ENCODE assay signal across 21 mouse cellular contexts in the genomic region with DNA sequence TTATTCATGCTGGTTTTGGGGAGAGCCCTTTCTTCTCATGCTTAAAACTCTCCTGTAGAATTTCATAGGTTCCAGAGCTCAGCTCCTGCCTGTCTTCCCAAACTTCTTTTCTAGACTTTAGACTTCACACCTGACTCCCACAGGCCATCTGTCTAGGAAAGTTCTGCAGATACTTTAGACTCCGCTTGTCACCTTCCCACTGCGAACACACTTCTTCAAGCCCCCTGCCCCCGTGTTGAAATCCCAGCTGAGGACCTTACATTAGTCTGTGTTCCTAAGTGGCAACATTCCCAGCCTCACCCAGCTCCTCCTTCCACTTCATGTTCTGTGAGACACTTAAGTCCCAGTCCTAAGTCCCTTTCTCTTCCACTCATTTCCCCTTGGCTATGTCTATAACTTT.
A peak's percentile ranks its signal among the peaks of the same experiment; 100 is the strongest.
DNase-seq lines count a peak whose midpoint lies in the region; ATAC-seq and TF ChIP-seq lines count a peak whose summit lies in the region.
"Had no signal": no experiment of that assay in that cellular context is flagged by ENCODE, and none has a peak within 500 bp of the region (broad histone marks: within the 10 kb centered on the region; RNA-seq: fewer than 3 reads in every experiment).

No protein-coding gene starts in this region.

- TF ChIP-seq CTCF in lung, postnatal 0 days (IDR thresholded peaks at IDR 0.05): no peak
- TF ChIP-seq CTCF in lung, adult 2 months (IDR thresholded peaks at IDR 0.05; ENCODE audit: insufficient read depth, low read length): no peak
- TF ChIP-seq CTCF in left cerebral cortex, adult 2 months (IDR thresholded peaks at IDR 0.05): no peak

- no peak overlapping the region for H3K4me2 ChIP-seq in lung, postnatal 0 days (replicated peaks; ENCODE audit: low read depth, low read length)
- H3K4me2 ChIP-seq: embryonic facial prominence, embryonic 12.5 days; heart, embryonic 12.5 days; liver, embryonic 13.5 days; lung, embryonic 14.5 days had no signal

- ATAC-seq in lung, postnatal 0 days: no peak
- ATAC-seq in frontal cortex, adult (ENCODE audit: low TSS enrichment): peak; percentile 84
- ATAC-seq: forebrain, postnatal 0 days; hindbrain, postnatal 0 days; intestine, postnatal 0 days had no signal

- no peaks in the 10 kb centered on the region for H3K27me3 ChIP-seq in lung, postnatal 0 days (replicated peaks; ENCODE audit: insufficient read depth, low read length)
- H3K27me3 ChIP-seq in limb, embryonic 10.5 days (ENCODE audit: low read depth, poor library complexity, severe bottlenecking): no peaks in the 10 kb centered on the region
- H3K27me3 ChIP-seq: embryonic facial prominence, embryonic 12.5 days; heart, embryonic 12.5 days; liver, embryonic 13.5 days had no signal

- H3K9ac ChIP-seq in lung, postnatal 0 days (replicated peaks; ENCODE audit: low read depth): no peak overlapping the region
- H3K9ac ChIP-seq: embryonic facial prominence, embryonic 12.5 days; forebrain, postnatal 0 days; heart, embryonic 12.5 days; liver, embryonic 13.5 days; lung, embryonic 14.5 days had no signal

- no peak overlapping the region for H3K4me3 ChIP-seq in lung, postnatal 0 days (ENCODE audit: low read depth, low read length)
- no peak overlapping the region for H3K4me3 ChIP-seq in lung, adult 2 months (replicated peaks; ENCODE audit: extremely low read depth, low read depth, low read length)
- no peak overlapping the region for H3K4me3 ChIP-seq in left cerebral cortex, adult 2 months
- no peak overlapping the region for H3K4me3 ChIP-seq in limb, embryonic 10.5 days
- H3K4me3 ChIP-seq: embryonic facial prominence, embryonic 12.5 days; heart, embryonic 12.5 days; layer of hippocampus, adult 2 months; liver, embryonic 13.5 days had no signal

- no peak for TF ChIP-seq EP300 in lung, postnatal 0 days (IDR thresholded peaks at IDR 0.05)

- H3K9me3 ChIP-seq in lung, postnatal 0 days (ENCODE audit: low read length): no peaks in the 10 kb centered on the region
- no peaks in the 10 kb centered on the region for H3K9me3 ChIP-seq in limb, embryonic 10.5 days (replicated peaks)
- H3K9me3 ChIP-seq: embryonic facial prominence, embryonic 12.5 days; heart, embryonic 12.5 days; liver, embryonic 13.5 days had no signal

- DNase-seq in lung, postnatal 0 days (ENCODE audit: low spot score): peak; percentile 47
- DNase-seq in lung, adult 2 months: no peak
- peak; percentile 44 to 61 for DNase-seq in left cerebral cortex, adult 2 months (ENCODE audit: extremely low spot score in 1 of 2, low spot score in 2 of 2)
- DNase-seq in right cerebral cortex, postnatal 25 days: peak; percentile 66
- no peak for DNase-seq in ovary, postnatal 14 days (ENCODE audit: low spot score)
- DNase-seq in limb, embryonic 10.5 days (ENCODE audit: low spot score): no peak
- DNase-seq: adrenal gland, postnatal 36 days; cerebellum, adult 11 months; cerebellum, postnatal 10 days; forebrain, postnatal 0 days; heart, adult 18-20 months; heart, postnatal 10 days; liver, embryonic 13.5 days; lung, embryonic 14.5 days had no signal

- H3K4me1 ChIP-seq in lung, postnatal 0 days (ENCODE audit: insufficient read depth, low read depth, low read length): no peaks in the 10 kb centered on the region
- no peaks in the 10 kb centered on the region for H3K4me1 ChIP-seq in lung, adult 2 months (ENCODE audit: control insufficient read depth, insufficient read depth, low read length)
- no peaks in the 10 kb centered on the region for H3K4me1 ChIP-seq in limb, embryonic 10.5 days
- H3K4me1 ChIP-seq: embryonic facial prominence, embryonic 12.5 days; heart, embryonic 12.5 days; liver, embryonic 13.5 days had no signal

- intact Hi-C loops in left cerebral cortex, adult 2 months (cut with DNase I): loop anchor here (2.0 to 5.0 kb wide), 3 partner anchors 37 to 152 kb away; no protein-coding TSS in a partner anchor

- no peak overlapping the region for H3K27ac ChIP-seq in lung, postnatal 0 days (ENCODE audit: low read length)
- H3K27ac ChIP-seq in left cerebral cortex, adult 2 months: peak overlapping the region; percentile 76
- H3K27ac ChIP-seq in limb, embryonic 10.5 days: no peak overlapping the region
- H3K27ac ChIP-seq: embryonic facial prominence, embryonic 12.5 days; hindbrain, postnatal 0 days; layer of hippocampus, adult 2 months; liver, embryonic 13.5 days; macrophage had no signal

- H3K36me3 ChIP-seq in lung, postnatal 0 days (ENCODE audit: insufficient read depth, low read length): peaks cover 5% of the 10 kb centered on the region; the same call in 1 of the 2 replicates
- H3K36me3 ChIP-seq in limb, embryonic 10.5 days: no peaks in the 10 kb centered on the region
- H3K36me3 ChIP-seq: embryonic facial prominence, embryonic 12.5 days; liver, embryonic 13.5 days had no signal

- no peak for TF ChIP-seq POLR2A in lung, adult 2 months (IDR thresholded peaks at IDR 0.05; ENCODE audit: borderline replicate concordance, extremely low read depth, low read depth, low read length)

- WGBS in lung, postnatal 0 days: 60% methylated on average over 3 of the region's 3 CpGs
- 67% methylated on average over 3 of the region's 3 CpGs for WGBS in lung, adult 2 months
- 78% methylated on average over 3 of the region's 3 CpGs for WGBS in limb, embryonic 10.5 days

Comparison
In these comparisons a context has a peak if more than half of its experiments do, and no peak if none do; other contexts are left out.
1. DNase-seq: peak in lung, postnatal 0 days (single experiment), left cerebral cortex, adult 2 months (2 of 2) and right cerebral cortex, postnatal 25 days (single experiment); none in lung, adult 2 months (single experiment), ovary, postnatal 14 days (single experiment) and limb, embryonic 10.5 days (single experiment).